Mouse (Mus musculus) megakaryocyte, embryonic 14.5 days (primary cell): ENCODE results near the gene Ksr1. TPM values are rescaled to one million over a fixed set of nuclear protein-coding genes. Genes with fewer than 3 reads are reported as not detected.

Experiments
- H3K27me3 ChIP-seq: replicated peaks from 2 replicates; pipeline ENCODE3; 2012; ENCODE audit warnings: inconsistent platforms
- H3K36me3 ChIP-seq: replicated peaks from 2 replicates; pipeline ENCODE3; 2012; ENCODE audit warnings: low read length, inconsistent platforms, mixed read lengths
- H3K4me1 ChIP-seq: 2 replicates; pipeline ENCODE4 v1.6.1; 2012; ENCODE audit warnings: inconsistent platforms
- H3K4me3 ChIP-seq: replicated peaks from 2 replicates; pipeline ENCODE3; 2012; ENCODE audit warnings: moderate library complexity, mild to moderate bottlenecking, inconsistent platforms
- H3K9me3 ChIP-seq: 2 replicates; pipeline ENCODE4 v1.6.1; 2012; ENCODE audit warnings: inconsistent platforms
- FLI1 ChIP-seq: IDR thresholded peaks from 2 replicates; pipeline ENCODE4 v1.6.1; 2012; ENCODE audit warnings: low read length, inconsistent platforms, mixed read lengths
- GATA1 ChIP-seq: IDR thresholded peaks from 3 replicates; pipeline ENCODE4 v1.6.1; 2012; ENCODE audit warnings: mixed read lengths, low read length, inconsistent platforms, borderline replicate concordance
- polyA plus RNA-seq: library from polyadenylated mRNA; stranded (reverse); fragments of >175 nt; gene quantifications from 2 replicates; pipeline ENCODE4 v1.2.3, GENCODE M21; 2012; ENCODE audit warnings: low replicate concordance; ENCODE audit not compliant: insufficient read depth

The Ksr1 gene
- polyA plus RNA-seq, 1 experiment = 46.5 TPM

DNA sequence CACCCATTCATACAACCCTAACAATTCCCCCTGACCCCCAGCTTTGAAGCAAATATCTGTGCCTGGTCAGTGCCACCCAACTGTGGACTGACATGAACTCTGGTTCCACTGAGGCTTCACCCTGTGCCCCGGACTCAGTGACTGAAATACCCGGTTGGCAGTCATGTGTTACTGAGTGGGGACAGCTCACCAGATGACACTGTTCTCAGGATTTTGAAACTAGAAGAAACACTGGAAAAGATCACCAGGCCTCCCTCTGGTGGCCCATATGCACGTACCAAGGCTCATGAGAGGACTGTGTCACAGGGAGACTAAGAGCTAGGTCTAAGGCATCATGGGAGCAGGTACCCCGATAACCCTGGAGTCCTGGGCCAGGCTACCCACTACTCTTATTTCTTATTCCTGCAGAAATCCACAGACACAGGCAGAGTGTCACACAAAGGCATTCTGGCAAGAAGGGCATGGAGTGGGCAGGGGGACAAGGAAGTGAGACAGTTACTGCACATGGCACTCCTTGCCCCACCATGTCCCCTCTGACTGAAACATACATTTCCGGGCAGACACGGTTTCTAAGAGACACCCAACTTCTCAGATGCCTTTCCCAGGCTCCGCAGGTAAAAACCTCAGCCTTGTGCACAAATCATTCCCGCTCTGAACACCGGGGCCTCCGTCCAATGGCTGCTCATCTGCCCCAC, 34.2 kb downstream of the Ksr1 start:
- H3K36me3 ChIP-seq = peaks cover 68% of the 10 kb centered on the region
- H3K4me3 ChIP-seq = peak overlapping the region; percentile 79
- no peaks in the 10 kb centered on the region for H3K9me3 ChIP-seq
- no peaks in the 10 kb centered on the region for H3K27me3 ChIP-seq
- TF ChIP-seq FLI1 = no peak
- TF ChIP-seq GATA1 = no peak
- H3K4me1 ChIP-seq = peaks cover 95% of the 10 kb centered on the region

DNA sequence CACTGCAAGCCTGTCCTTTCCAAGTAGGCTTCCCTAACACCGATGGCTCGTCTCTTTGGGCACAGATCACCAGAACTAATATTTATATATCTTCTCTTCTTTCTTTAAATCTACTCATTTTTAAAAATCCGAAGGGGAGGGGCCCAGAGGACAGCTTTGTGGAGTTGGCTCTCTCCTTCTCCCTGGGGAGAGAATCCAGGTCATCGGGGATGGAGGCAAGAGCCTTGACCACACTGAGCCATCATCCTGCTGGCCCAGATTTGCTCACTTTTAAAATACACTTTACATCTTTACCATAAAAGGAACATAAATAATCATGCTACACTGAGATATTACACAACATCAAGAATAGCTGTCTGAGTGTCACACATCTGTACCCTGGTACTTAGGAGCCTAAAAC, 35.8 kb downstream of the Ksr1 start:
- no peaks in the 10 kb centered on the region for H3K27me3 ChIP-seq
- H3K4me3 ChIP-seq = peak overlapping the region; percentile 29
- no peak for TF ChIP-seq GATA1
- no peak for TF ChIP-seq FLI1
- peaks cover 72% of the 10 kb centered on the region for H3K36me3 ChIP-seq
- no peaks in the 10 kb centered on the region for H3K9me3 ChIP-seq
- H3K4me1 ChIP-seq = peaks cover 95% of the 10 kb centered on the region

DNA sequence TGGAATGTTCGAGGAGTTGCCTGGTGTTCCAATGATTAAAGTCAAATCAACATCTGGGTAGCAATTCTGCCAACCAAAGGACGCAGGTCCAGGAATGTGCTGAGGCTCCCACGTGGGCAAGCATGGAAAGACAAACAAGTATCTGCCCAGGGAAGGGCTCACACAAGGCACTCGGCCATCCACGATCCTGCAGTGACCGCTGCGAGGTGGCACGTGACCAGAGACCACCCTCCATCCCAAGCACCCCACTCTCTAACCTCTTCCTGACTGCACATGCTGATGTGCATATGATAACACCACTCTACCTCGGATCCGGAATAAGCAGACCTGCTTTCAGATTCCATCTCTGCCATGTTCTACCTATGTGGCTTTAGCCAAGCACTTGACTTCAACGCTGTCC, 38.3 kb downstream of the Ksr1 start:
- peaks cover 83% of the 10 kb centered on the region for H3K36me3 ChIP-seq
- H3K27me3 ChIP-seq = no peaks in the 10 kb centered on the region
- no peaks in the 10 kb centered on the region for H3K9me3 ChIP-seq
- H3K4me1 ChIP-seq = peaks cover 95% of the 10 kb centered on the region
- no peak overlapping the region for H3K4me3 ChIP-seq
- no peak for TF ChIP-seq FLI1

DNA sequence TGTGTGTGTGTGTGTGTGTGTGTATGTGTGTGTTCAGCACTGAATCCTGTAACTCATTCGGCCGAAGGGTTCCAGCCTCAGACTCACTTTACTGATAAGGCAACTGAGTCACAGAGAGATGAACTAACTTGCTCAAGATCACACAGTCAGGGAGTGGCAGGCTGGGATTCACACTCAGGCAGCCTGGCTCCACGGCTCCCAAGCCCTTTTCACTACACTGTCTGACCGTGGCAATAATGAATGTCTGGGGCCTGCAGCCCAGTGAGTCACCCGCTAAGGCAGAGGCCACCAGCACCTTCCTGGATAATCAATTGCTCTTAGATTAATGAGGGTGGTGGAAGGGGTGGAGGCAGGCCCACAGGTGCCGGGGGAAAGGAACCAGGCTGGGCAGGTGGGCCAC, 41.2 kb downstream of the Ksr1 start:
- H3K36me3 ChIP-seq = peaks cover 97% of the 10 kb centered on the region
- H3K27me3 ChIP-seq = no peaks in the 10 kb centered on the region
- TF ChIP-seq GATA1 = no peak
- TF ChIP-seq FLI1 = no peak
- H3K9me3 ChIP-seq = no peaks in the 10 kb centered on the region
- H3K4me1 ChIP-seq = peaks cover 100% of the 10 kb centered on the region
- H3K4me3 ChIP-seq = no peak overlapping the region

DNA sequence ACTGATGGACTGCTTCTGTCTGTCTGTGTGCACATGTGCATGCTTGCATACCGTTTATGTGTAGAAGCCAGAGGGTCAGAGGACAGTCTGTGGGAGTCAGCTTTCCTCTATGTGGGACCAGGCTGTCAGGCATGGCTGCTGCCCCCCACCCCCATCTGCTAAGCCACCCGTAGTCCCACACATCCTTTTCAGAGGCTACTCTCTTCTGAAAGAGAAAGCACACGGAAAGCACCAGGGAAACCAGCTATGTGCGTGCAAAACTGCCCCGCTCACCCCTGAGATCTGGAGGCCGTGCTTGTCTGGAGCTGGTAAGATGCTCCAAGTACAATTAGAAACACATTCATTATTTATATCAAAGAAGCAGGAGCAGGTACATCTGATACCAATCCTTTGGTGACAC, 41.7 kb downstream of the Ksr1 start:
- Histone ChIP-seq H3K36me3 (peaks cover 97% of the 10 kb centered on the region), H3K9me3 (no peaks in the 10 kb centered on the region), H3K4me1 (peaks cover 100% of the 10 kb centered on the region), H3K4me3 (no peak overlapping the region), H3K27me3 (no peaks in the 10 kb centered on the region)
- no peak for TF ChIP-seq FLI1
- no peak for TF ChIP-seq GATA1

DNA sequence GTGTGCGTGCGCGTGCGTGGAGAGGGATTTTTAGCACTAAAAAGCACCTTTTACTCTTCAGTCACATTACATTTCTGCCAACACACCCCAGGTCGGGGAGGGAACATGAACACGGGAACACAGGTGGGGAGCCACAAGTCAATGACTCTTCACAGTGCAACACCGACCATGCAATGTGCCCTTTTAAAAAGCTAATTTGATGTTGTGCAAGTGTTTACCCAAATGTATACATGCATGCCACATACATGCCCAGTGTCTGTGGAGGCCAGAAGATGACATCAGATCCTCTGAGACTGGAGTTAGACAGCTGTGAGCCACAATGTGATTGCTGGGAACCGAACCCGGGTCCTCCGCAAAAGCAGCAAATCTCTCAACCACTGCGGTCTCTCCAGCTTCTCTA, 42.1 kb downstream of the Ksr1 start:
- Histone ChIP-seq H3K9me3 (no peaks in the 10 kb centered on the region), H3K4me3 (no peak overlapping the region), H3K36me3 (peaks cover 97% of the 10 kb centered on the region), H3K4me1 (peaks cover 100% of the 10 kb centered on the region), H3K27me3 (no peaks in the 10 kb centered on the region)
- TF ChIP-seq GATA1 (no peak), FLI1 (no peak)

DNA sequence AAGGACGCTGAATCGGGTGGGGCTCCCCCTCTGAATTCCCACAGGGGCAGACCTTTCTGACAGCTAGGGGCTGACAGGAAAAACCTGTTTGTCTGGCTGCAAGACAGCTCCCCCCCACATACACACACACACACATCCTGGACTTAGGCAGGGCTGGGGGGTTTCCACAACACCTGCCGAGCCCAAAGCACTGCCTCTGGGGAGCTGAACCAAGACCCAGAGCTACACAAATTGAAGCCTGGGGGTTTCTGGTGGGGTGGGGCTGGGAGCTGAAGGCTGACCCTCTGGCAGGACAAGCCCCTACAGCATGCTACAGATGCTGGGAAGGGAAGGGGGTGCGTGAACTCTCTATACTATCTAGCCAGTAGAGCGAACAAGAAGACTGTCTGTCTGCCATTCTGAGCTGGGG, 42.7 kb downstream of the Ksr1 start:
- Histone ChIP-seq H3K36me3 (peaks cover 97% of the 10 kb centered on the region), H3K4me1 (peaks cover 100% of the 10 kb centered on the region), H3K4me3 (no peak overlapping the region), H3K27me3 (no peaks in the 10 kb centered on the region), H3K9me3 (no peaks in the 10 kb centered on the region)
- no peak for TF ChIP-seq FLI1
- TF ChIP-seq GATA1 = no peak

DNA sequence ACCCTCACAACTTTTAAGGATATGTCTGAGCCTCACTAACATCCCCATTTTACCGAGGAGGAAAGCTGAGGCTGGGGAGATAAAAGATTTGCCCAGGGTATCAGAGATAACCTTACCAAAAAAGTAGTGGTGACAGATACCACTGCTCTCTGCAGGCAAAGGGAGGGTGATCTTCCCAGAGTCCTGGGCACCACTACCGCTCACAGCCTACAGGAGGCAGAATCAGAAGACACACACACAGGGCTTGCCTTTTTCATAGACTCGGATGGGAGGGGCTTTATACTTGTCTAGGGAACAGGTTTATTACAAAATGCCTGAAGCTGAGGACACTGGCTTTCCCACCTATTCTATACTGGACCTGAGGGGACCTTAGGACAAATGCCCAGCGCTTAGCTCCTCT, 43.9 kb downstream of the Ksr1 start:
- TF ChIP-seq GATA1 (no peak), FLI1 (no peak)

DNA sequence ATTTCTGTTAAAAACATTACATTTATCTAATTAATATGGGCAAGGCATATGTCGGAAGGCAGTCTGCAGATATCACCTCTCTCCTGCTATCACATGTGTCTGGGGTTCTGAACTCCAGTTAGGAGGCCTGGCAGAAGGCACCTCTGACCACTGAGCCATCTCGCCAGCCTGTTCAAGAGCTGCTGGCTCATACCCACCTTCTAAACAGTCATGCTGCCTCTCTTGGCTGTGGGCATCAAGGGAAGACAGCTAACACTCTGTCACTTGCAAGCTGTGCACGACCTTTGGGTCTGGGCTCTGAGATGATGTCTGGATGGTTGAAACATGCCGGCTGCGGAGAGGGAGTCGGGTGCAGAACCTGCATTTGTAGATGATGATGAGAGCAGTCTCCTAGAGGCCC, 44.6 kb downstream of the Ksr1 start:
- Histone ChIP-seq H3K4me1 (peaks cover 100% of the 10 kb centered on the region), H3K4me3 (no peak overlapping the region), H3K36me3 (peaks cover 96% of the 10 kb centered on the region), H3K27me3 (no peaks in the 10 kb centered on the region), H3K9me3 (no peaks in the 10 kb centered on the region)
- no peak for TF ChIP-seq FLI1
- no peak for TF ChIP-seq GATA1

More for the DNA sequence above, 43.9 kb downstream of the Ksr1 start:
- Histone ChIP-seq H3K4me1 (peaks cover 100% of the 10 kb centered on the region), H3K4me3 (no peak overlapping the region), H3K9me3 (no peaks in the 10 kb centered on the region), H3K27me3 (no peaks in the 10 kb centered on the region), H3K36me3 (peaks cover 96% of the 10 kb centered on the region)

DNA sequence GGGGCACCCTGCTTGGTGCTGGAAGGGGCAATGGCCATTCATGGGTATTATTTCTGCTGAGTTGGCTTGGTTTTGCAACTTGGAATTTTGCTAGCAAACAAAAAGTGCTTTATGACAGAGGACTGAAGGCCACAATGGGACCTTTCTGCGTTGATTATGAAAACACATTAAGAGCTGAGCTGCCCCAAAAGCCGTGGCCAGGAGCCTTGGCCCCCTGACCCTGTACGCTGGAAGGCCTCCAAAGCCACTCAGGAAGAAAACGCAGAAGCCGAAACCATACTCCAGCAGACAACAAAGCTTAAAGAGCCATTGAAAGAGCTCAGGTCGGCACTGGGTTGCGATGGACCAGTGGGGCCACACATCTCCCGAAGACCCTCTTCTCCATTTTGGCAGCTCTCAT, 47.2 kb downstream of the Ksr1 start:
- Histone ChIP-seq H3K4me3 (no peak overlapping the region), H3K27me3 (no peaks in the 10 kb centered on the region), H3K9me3 (no peaks in the 10 kb centered on the region), H3K36me3 (peaks cover 97% of the 10 kb centered on the region), H3K4me1 (peaks cover 100% of the 10 kb centered on the region)
- TF ChIP-seq FLI1 (no peak), GATA1 (no peak)

DNA sequence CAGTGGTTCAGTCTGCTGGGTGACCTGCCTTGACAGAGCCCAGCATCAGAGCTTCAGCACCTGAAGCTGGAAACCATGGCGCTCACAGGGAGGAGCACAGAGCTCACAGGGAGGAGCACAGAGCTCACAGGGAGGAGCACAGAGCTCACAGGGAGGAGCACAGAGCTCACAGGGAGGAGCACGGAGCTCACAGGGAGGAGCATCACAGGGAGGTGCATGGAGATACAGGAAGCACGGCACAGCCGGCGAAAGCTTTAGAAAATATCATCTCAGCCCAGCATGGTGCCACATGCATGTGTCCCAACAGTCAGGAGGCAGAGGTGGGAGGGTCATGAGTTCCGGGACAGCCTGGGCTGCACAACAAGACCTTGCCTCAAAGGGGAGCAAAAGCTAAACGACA, 48.5 kb downstream of the Ksr1 start:
- H3K36me3 ChIP-seq = peaks cover 97% of the 10 kb centered on the region

More for the DNA sequence above, 48.5 kb downstream of the Ksr1 start:
- peaks cover 100% of the 10 kb centered on the region for H3K4me1 ChIP-seq
- no peaks in the 10 kb centered on the region for H3K9me3 ChIP-seq
- TF ChIP-seq GATA1 (no peak), FLI1 (no peak)
- H3K4me3 ChIP-seq = no peak overlapping the region
- H3K27me3 ChIP-seq = no peaks in the 10 kb centered on the region
